Mouse (Mus musculus) left cerebral cortex, adult 18-20 months (tissue): Measurements from ENCODE around the gene Gm13289. TPM values are rescaled to one million over a fixed set of nuclear protein-coding genes. Genes with fewer than 3 reads are reported as not detected.
"Not testable (repeated sequence)": the region's sequence is repeated elsewhere in the genome, so short reads cannot be mapped to it uniquely, and the experiment has no call there.

ENCODE experiments used
- DNase-seq, 2 experiments: peaks; one replicate each; pipeline ENCODE4 v3.0.0; 2021 to 2022; ENCODE audit warnings: low spot score in 2 of 2, mixed read lengths in 1 of 2
- total RNA-seq, 2 experiments: library from RNA; stranded (reverse); gene quantifications; 2 replicates each; pipeline ENCODE4 v1.2.3; 2021

The Gm13289 gene
- total RNA-seq, 2 experiments from 2014 or later, result not detected

DNA sequence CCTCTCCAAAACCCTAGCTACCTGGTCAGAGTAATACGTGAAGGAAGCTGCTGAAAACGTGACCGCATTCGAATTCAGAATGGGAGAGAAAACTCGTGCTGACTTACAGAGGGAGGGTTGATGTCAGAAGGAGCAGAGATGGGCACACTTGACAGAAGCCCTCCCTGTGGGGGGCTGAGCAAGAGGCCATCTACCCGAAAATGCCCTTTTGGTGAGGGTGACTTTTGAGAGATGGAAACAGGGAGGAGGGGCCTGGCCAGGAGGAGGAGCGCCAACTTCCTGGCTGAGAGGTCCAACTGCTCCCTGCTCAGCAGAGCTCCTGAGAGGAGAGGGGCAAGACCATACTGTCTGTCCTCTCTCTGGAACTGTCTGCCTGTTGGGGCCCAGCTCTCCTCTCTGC is 5.1 kb downstream of the Gm13289 start, which contains the start of gene Ifnz:
Ifnz (plus strand) TSS at position 301 of the 400 bp plus-strand sequence.
- DNase-seq, result not testable (repeated sequence)

- DNase-seq, result not testable (repeated sequence)
Observed at GRCm38 (mm10) chr4:88782335-88782734, 5.6 kb downstream of the Gm13289 start.

DNA sequence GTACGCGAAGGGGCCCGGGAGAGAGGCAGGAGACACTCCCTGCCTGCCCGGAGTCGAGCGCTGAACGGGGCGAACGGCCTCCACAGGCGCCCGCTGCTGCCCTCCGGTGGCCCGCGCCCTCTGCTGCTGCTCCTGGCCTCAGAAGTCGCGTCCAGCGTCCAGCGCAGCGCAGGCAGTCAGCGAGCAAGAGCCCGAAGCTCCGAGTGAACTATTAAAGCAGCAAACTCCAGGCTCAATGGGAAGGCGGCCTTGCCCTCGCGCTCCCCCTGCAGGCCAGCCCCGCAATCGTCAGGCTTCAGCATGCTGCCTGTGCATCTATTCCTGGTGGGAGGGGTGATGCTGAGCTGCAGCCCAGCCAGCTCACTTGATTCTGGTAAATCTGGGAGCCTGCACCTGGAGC is 8.7 kb downstream of the Gm13289 start, which contains the start of gene Gm13276:
Gm13276 (plus strand) TSS at position 301 of the 400 bp plus-strand sequence.
- DNase-seq, result not testable (repeated sequence)

GRCm38 (mm10) chr4:88788402-88788801 is 11.7 kb downstream of the Gm13289 start, which contains the start of gene Gm13277:
Gene Gm13277 (plus strand): TSS chr4:88788632.
- peak; percentile 48 to 55 for DNase-seq

DNA sequence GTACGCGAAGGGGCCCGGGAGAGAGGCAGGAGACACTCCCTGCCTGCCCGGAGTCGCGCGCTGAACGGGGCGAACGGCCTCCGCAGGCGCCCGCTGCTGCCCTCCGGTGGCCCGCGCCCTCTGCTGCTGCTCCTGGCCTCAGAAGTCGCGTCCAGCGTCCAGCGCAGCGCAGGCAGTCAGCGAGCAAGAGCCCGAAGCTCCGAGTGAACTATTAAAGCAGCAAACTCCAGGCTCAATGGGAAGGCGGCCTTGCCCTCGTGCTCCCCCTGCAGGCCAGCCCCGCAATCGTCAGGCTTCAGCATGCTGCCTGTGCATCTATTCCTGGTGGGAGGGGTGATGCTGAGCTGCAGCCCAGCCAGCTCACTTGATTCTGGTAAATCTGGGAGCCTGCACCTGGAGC is 14.5 kb downstream of the Gm13289 start, which contains the start of gene Gm13278:
Gm13278 (plus strand) TSS at position 301 of the 400 bp plus-strand sequence.
- DNase-seq, result not testable (repeated sequence)

GRCm38 (mm10) chr4:88793936-88794675 is 17.4 kb downstream of the Gm13289 start, which contains the start of gene Gm13275:
Gene Gm13275 (plus strand): TSS chr4:88794487.
- peak; percentile 45 to 58 for DNase-seq

GRCm38 (mm10) chr4:88797097-88797496 is 20.4 kb downstream of the Gm13289 start, which contains the start of gene Gm13279:
Gene Gm13279 (plus strand): TSS chr4:88797397.
- DNase-seq, result not testable (repeated sequence)

- not testable (repeated sequence) for DNase-seq
Observed at GRCm38 (mm10) chr4:88799365-88799764, 22.6 kb downstream of the Gm13289 start, which contains the start of gene Gm13285. Gene Gm13285 (plus strand): TSS chr4:88799665.

DNA sequence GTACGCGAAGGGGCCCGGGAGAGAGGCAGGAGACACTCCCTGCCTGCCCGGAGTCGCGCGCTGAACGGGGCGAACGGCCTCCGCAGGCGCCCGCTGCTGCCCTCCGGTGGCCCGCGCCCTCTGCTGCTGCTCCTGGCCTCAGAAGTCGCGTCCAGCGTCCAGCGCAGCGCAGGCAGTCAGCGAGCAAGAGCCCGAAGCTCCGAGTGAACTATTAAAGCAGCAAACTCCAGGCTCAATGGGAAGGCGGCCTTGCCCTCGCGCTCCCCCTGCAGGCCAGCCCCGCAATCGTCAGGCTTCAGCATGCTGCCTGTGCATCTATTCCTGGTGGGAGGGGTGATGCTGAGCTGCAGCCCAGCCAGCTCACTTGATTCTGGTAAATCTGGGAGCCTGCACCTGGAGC is 26.2 kb downstream of the Gm13289 start, which contains the start of gene Gm13287:
Gm13287 (plus strand) TSS at position 301 of the 400 bp plus-strand sequence.
- DNase-seq, result not testable (repeated sequence)

GRCm38 (mm10) chr4:88805231-88805630 is 28.5 kb downstream of the Gm13289 start, which contains the start of gene Gm13288:
Gene Gm13288 (plus strand): TSS chr4:88805531.
- not testable (repeated sequence) for DNase-seq

DNA sequence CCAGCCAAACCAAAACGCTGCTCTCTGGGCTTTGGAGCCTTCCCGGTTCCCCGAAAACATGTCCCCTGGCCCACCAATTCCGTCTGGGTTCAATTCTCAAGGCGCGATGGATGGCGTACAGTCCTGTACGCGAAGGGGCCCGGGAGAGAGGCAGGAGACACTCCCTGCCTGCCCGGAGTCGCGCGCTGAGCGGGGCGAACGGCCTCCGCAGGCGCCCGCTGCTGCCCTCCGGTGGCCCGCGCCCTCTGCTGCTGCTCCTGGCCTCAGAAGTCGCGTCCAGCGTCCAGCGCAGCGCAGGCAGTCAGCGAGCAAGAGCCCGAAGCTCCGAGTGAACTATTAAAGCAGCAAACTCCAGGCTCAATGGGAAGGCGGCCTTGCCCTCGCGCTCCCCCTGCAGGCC is 29.0 kb downstream of the Gm13289 start:
- not testable (repeated sequence) for DNase-seq

- DNase-seq, result no peak
Observed at GRCm38 (mm10) chr4:88815928-88816327, 39.2 kb downstream of the Gm13289 start, which contains the start of gene Ifna7. Gene Ifna7 (plus strand): TSS chr4:88816228.

DNA sequence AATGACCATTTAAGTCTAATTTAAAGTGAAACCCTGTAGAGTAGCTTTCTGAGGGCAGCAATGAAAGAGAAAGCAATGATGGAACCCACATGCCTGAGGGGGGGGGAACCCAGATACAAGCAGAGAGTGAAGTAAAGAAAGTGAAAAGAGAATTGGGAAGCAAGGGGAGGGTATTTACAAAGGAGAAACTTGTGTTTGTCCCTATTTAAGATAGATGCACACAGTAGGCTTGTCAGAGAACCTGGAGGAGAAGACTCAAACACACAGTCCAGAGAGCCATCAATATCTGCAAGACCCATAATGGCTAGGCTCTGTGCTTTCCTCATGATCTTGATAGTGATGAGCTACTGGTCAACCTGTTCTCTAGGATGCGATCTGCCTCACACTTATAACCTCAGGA is 42.9 kb downstream of the Gm13289 start, which contains the start of gene Ifna11:
Ifna11 (plus strand) TSS at position 301 of the 400 bp plus-strand sequence.
- no peak for DNase-seq

DNA sequence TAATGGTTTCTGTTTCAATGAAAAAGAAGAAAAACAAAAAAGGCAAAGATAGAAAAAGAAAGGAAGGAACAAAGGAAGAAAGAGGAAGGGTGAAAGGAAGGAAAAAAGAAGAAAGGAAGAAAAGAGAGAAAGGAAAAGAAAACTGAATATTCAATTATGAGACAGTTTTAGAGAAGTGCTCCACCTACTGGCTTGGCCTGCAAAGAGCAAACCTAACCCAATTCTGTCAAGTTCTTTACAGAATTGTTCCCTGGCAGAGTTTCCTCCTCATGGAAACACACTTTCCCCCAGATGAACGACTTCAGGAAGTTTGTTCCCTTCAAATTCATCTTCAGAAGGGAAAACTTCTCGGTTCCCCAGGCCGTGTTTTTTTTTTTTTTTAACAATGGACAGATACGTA is 46.3 kb downstream of the Gm13289 start:
- DNase-seq, result peak; percentile 9 to 23

Other genes starting within 250 kb of the Gm13289 start
- not detected for gene Ifna15, start 218.7 kb upstream of the Gm13289 start, total RNA-seq
- gene Ifna14, start 205.1 kb upstream of the Gm13289 start, total RNA-seq, result not detected
- gene Ifna9, start 184.5 kb upstream of the Gm13289 start, total RNA-seq, result not detected
- gene Ifna12, start 173.5 kb upstream of the Gm13289 start, total RNA-seq, result not detected
- not detected for gene C87499, start 142.5 kb upstream of the Gm13289 start, total RNA-seq
- not detected for gene Ifna13, start 132.5 kb upstream of the Gm13289 start, total RNA-seq
- gene Ifna16, start 100.0 kb upstream of the Gm13289 start, total RNA-seq, result not detected
- gene Ifna2, start 93.0 kb upstream of the Gm13289 start, total RNA-seq, result not detected
- not detected for gene Ifnab, start 85.6 kb upstream of the Gm13289 start, total RNA-seq
- gene Gm26566, start 55.1 kb upstream of the Gm13289 start, total RNA-seq, result under 1 TPM; 0.49 to 0.89 TPM
- gene Klhl9, start 54.5 kb upstream of the Gm13289 start, total RNA-seq, result 100 to 1,000 TPM; 100 to 103 TPM
- not detected for gene Gm13271, start 22.1 kb upstream of the Gm13289 start, total RNA-seq
- gene Gm13283, start 16.8 kb upstream of the Gm13289 start, total RNA-seq, result not detected
- not detected for gene Gm13290, start 3.1 kb upstream of the Gm13289 start, total RNA-seq
- not detected for gene Gm13272, start 2.9 kb downstream of the Gm13289 start, total RNA-seq
- not detected for gene Ifnz, start 5.2 kb downstream of the Gm13289 start, total RNA-seq
- gene Gm13276, start 8.8 kb downstream of the Gm13289 start, total RNA-seq, result not detected
- gene Gm13277, start 11.7 kb downstream of the Gm13289 start, total RNA-seq, result not detected
- not detected for gene Gm13278, start 14.6 kb downstream of the Gm13289 start, total RNA-seq
- gene Gm13275, start 17.6 kb downstream of the Gm13289 start, total RNA-seq, result not detected
- not detected for gene Gm13279, start 20.5 kb downstream of the Gm13289 start, total RNA-seq
- not detected for gene Gm13285, start 22.7 kb downstream of the Gm13289 start, total RNA-seq
- gene Gm13287, start 26.3 kb downstream of the Gm13289 start, total RNA-seq, result not detected
- not detected for gene Gm13288, start 28.6 kb downstream of the Gm13289 start, total RNA-seq
- not detected for gene Ifna7, start 39.3 kb downstream of the Gm13289 start, total RNA-seq
- gene Ifna11, start 43.0 kb downstream of the Gm13289 start, total RNA-seq, result not detected
- not detected for gene Ifna6, start 50.5 kb downstream of the Gm13289 start, total RNA-seq
- gene Ifna5, start 58.6 kb downstream of the Gm13289 start, total RNA-seq, result not detected
- gene Ifna4, start 64.9 kb downstream of the Gm13289 start, total RNA-seq, result not detected
- gene Ifna1, start 73.2 kb downstream of the Gm13289 start, total RNA-seq, result not detected
- gene Ifne, start 103.3 kb downstream of the Gm13289 start, total RNA-seq, result not detected